Mouse (Mus musculus) liver, adult (tissue): ENCODE results near the gene Slc6a9.

Experiments used
- GATA4 ChIP-seq: IDR thresholded peaks from 2 replicates; pipeline ENCODE4 v1.6.1; 2014; ENCODE audit warnings: mild to moderate bottlenecking, low read length; ENCODE audit not compliant: insufficient replicate concordance

Slc6a9 gene

GRCm38 (mm10) chr4:117882701-117883691, 48.7 kb downstream of the Slc6a9 start, which contains the start of gene B4galt2:
Gene B4galt2, minus strand, starts transcription at chr4:117883487.
- no peak for TF ChIP-seq GATA4

- TF ChIP-seq GATA4 = no peak
These were observed 49.8 kb downstream of the Slc6a9 start for GRCm38 (mm10) chr4:117884146-117884545.

GRCm38 (mm10) chr4:117885093-117885492, 50.8 kb downstream of the Slc6a9 start:
- TF ChIP-seq GATA4 = no peak

DNA sequence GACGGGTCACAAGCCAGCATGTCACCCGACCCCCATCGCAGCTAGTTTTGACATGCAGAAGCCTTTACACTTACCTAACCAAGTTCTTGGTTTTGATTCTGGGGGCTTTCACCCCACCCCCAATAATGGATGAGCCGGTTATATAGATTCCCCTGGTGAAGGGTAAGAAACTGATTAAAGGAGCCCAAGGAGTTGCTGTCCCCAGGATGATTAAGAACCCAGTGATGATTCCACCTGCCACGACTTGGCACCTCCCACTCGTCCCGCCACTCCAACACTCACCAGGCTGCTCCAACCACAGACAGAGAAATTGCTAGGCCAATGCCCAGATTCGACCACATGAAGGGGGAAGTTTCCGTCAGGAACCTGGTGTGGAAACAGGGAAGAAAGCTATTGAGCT, 51.7 kb downstream of the Slc6a9 start:
- TF ChIP-seq GATA4 = no peak

GRCm38 (mm10) chr4:117886644-117887043, 52.3 kb downstream of the Slc6a9 start:
- no peak for TF ChIP-seq GATA4

GRCm38 (mm10) chr4:117887133-117887532, 52.8 kb downstream of the Slc6a9 start, which contains the start of gene Atp6v0b:
Gene Atp6v0b, minus strand, starts transcription at chr4:117887333.
- TF ChIP-seq GATA4 = no peak

DNA sequence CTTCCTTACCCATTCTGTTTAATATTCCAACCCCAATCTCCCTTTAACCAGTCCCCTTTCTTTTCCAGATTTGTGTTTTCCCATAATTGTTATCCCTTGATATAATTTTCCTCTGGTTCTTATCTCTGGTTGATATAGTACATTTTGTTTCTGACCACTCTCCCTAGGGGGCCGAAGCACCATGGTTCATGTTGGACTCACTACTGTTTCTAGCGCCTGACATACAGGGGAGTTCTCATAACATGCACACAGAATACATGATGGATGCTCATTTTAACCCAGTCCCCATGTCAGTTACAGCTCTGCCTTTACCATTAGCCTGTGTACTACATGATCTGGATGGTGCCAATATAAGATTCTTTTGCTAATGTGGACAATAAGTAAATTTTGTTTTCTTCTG, 53.6 kb downstream of the Slc6a9 start:
- no peak for TF ChIP-seq GATA4

- no peak for TF ChIP-seq GATA4
These were observed 55.2 kb downstream of the Slc6a9 start for GRCm38 (mm10) chr4:117889471-117889870.

DNA sequence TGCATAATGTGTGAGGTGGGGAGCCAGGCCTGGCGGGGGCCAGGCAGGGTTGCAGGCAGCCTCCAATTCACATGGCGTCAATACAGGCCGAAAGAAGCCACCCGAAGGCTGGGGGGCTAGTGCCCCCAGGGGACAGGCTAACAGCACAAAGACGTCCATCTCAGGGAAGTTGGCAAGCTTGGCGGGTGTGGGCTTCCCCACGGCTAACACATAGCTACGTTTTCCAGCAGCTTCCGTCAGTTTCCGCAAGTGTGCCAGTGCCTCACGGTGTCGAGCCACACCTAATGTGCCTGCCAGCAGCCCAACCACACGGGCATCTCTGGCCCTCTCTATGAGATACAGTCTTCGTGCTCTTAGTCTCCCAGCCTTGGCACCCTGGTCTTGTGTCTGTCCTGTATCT, 55.7 kb downstream of the Slc6a9 start:
- no peak for TF ChIP-seq GATA4

- TF ChIP-seq GATA4 = no peak
These were observed 56.4 kb downstream of the Slc6a9 start for GRCm38 (mm10) chr4:117890750-117891149.

- no peak for TF ChIP-seq GATA4
These were observed 57.4 kb downstream of the Slc6a9 start, which contains the start of gene Dph2 for GRCm38 (mm10) chr4:117891738-117892161. Gene Dph2, minus strand, starts transcription at chr4:117892032.

DNA sequence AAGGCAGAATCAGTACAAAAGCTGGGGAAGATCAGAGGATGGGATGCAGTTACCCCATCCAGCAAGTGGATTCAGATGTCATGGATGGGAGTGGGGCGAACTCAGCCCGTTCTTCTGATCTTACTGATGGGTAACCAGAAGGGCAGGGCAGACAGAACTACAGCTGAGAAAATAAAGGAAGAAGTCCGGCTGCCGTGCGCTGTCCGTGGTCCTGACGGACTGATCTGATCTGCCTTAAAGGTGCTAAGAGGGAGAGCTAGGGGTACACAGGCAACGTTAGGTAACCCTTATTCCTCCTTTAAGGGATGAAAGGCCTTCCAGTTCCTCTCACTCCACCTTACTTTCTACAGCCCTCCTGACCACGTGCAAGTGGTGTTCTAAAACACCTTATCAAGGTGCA, 59.1 kb downstream of the Slc6a9 start:
- no peak for TF ChIP-seq GATA4

DNA sequence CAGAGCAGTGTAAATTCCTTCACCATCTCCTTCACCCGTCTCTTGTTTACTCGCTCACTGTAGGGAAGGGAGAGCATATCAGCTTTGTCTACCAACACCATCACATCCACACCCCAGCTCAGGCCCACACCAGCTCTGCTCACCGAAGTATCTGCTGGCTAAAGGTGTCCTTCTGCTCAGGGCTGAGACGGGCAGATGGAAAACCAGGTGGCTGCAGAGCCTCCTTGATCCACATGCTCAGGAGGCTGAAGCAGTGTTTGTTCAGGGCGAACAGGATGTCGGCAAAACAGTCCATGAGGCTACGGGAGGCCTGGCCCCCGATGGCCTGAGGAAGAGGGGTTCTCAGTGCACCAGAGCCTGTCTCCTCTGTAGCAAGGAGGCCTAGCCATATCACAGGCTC, 60.3 kb downstream of the Slc6a9 start:
- no peak for TF ChIP-seq GATA4

GRCm38 (mm10) chr4:117895339-117895738, 61.0 kb downstream of the Slc6a9 start:
- TF ChIP-seq GATA4 = no peak

DNA sequence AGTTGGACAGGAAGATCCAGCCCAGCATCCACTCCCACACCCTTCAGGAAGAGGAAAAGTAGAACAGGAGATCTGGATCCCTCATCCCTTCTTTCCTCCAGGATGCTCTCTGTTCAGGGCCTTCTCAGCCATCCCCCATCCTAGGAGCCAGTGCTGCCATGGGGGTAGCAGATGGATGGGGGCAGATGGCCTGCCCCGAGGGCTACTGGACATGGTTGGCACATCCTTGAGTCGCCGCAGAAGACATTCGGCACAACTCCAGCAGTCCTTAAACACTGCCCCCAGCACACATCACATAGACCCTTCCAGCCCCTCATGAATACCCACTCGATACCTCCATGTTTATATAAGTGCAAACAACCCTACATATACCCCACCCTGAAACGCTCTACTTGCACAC, 61.7 kb downstream of the Slc6a9 start:
- no peak for TF ChIP-seq GATA4

DNA sequence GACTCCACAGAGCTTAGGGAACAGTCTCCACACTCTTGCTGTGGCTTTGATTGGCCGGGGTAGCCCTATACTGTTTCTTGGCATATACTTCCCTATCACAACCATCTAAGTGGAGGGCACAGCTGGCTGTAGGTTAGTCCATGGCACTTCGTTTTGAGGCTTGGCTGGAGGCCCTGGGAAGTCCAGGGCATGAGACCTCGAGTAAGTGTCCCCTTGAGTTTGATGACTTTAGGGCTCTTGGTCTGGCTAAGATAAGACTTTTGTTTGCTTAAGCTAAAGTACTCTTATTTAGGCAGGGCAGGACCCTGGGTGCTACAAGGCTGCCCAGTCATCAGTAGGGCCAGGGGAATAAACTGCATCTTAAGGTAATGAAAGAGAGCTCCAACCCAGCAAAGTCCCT, 63.8 kb downstream of the Slc6a9 start:
- TF ChIP-seq GATA4 = no peak
